Mouse (Mus musculus) gastrocnemius, postnatal 4 days (tissue): Measurements from ENCODE around the gene Rps27a. TPM values are rescaled to one million over a fixed set of nuclear protein-coding genes. Genes with fewer than 3 reads are reported as not detected.
"Not testable (repeated sequence)": the region's sequence is repeated elsewhere in the genome, so short reads cannot be mapped to it uniquely, and the experiment has no call there.

Source experiments
- DNase-seq, 2 experiments: peaks; one replicate each; pipeline ENCODE4 v3.0.0; 2021 to 2022; ENCODE audit warnings: low spot score in 2 of 2, mixed read lengths in 2 of 2
- long read RNA-seq, 2 experiments: library from polyadenylated mRNA; stranded (forward); transcript quantifications; one replicate each; pipeline ENCODE4 v2.0.0; 2021
- total RNA-seq, 2 experiments: library from RNA; stranded (reverse); gene quantifications; 2 replicates each; pipeline ENCODE4 v1.2.3; 2021

Rps27a gene
- total RNA-seq = 1,000 to 10,000 TPM; 1,011 to 1,106 TPM
- long read RNA-seq, experiment 1, transcript Rps27a-202 (6 exons, 791 nt) = major isoform, 184 of 243 reads
- long read RNA-seq, experiment 1, transcript Rps27a-201 (5 exons, 637 nt) = minor isoform, 38 of 243 reads
- long read RNA-seq, experiment 1, partial matches to known transcripts = 1 of 243 reads
- long read RNA-seq, experiment 1, other reads (novel, unspliced or antisense) = 19 of 243 reads
- long read RNA-seq, experiment 2, transcript Rps27a-202 (6 exons, 791 nt) = major isoform, 228 of 284 reads
- long read RNA-seq, experiment 2, transcript Rps27a-201 (5 exons, 637 nt) = minor isoform, 33 of 284 reads
- long read RNA-seq, experiment 2, partial matches to known transcripts = 19 of 284 reads
- long read RNA-seq, experiment 2, other reads (novel, unspliced or antisense) = 1 of 284 reads

DNA sequence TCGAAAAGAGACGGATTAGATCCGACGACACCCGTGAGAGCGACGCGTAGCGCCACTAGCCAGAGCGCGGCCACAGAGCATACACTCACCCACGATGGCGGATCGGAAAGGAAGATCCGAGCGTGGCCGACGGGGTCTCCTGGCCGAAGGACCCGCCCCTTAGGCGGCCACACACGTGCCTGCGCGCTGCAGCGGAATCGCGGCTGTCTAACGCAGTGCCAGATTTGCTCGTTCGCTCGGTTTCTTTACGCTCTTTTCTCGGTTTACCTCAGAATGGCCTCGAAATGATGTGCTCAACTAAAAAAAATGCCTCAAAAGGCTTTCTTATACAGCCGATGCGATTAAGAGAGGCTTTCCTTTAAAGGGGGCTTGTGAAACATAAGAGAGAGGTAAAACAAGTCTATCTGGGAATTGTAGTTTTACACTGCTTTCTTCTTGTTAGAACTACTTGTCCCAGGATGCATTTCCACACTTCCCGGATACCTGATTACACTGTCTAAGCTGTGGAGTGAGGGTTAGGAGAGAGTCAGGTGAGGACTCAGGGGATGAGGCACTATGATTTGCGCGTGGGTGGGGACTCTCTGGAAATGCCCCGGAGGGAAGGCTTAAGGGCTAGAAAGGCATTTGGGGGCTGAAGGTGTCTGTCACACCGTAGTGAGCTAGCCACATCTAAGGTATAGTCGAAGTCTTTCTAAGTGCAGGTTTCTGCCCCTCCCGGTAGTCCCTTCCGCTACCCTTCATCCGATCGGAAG is at the start of gene Rps27a, which contains the start of gene Clhc1:
TSS of gene Rps27a (minus strand) at position 358 of the 752 bp plus-strand sequence.
TSS of gene Clhc1 (plus strand) at position 199 of the 752 bp plus-strand sequence.
- peak; percentile 80 to 97 for DNase-seq

DNA sequence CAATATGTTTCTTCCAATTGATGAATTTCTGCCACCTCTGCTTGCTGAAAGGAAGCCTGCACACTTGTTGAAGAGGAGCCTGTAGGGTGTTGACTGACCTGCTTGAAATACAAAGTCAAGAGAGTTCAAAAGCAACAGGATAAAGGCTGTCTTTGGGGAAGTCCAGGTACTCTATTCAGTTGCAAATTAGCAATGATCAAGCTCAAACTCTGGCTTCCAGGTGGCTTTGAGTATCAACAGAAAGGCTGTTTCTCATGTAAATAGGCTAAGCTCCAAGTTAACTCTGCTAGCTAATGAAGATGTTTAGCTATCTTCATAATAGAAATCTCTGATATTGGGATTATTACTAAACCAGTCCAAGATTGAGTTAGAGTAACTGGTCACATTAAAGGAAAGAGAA is 49.2 kb upstream of the Rps27a start:
- DNase-seq = no peak

DNA sequence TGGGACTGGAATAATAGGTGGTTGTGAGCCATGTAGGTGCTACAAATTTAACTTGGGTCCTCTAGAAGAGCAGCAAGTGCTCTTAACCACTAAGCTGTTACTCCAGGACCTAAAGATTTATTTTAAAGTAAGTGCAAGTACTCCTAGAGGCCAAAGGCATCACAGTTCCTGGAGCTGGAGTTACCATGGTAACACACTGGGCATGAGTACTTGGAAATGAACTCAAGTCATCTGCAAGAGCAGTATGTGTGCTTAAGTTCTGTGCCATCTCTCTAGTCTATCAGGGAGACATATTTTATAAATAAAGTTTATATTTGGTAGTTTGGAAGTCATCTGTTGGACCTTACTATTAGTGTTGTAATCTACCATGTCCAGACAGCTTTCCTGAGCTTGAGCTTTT is 47.3 kb upstream of the Rps27a start:
- DNase-seq = no peak

DNA sequence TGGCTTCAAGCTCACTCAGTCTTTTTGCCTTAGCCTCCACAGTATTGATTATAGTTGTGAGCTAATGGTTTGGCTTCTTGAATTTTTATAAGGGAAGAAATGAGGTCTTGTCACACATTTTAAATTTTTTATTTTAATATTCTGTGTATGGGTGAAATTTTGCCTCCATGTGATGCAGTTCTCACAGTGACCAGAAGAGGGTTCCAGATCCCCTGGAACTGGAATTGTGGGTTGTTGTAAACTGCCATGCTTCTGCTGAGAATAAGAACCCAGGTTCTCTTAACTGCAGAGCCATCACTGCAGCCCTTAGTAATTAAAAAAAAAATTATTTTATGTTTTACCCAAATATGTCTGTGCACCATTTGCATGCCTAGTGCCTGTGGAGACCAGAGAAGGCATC is 31.7 kb upstream of the Rps27a start:
- no peak for DNase-seq

DNA sequence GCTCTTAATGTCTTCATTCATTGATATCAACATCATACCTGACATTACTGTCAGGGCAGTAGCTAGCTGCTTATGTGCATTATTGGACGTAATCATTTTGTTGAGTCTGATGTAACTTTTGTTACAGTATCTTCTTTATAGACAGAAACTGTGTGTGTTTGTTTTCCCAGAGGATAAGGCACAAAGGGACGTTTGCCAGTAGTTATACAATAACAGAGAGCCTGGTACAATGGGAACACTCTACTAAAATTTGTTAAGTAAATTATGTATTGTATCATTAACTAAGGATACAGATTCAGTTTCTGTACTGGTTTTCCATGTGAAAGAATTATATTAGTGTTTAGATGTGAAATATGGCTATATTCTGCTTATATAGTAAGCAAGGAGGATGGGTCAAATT is 24.7 kb upstream of the Rps27a start:
- DNase-seq = no peak

GRCm38 (mm10) chr11:29571536-29571935 is 23.6 kb upstream of the Rps27a start:
- DNase-seq = no peak

DNA sequence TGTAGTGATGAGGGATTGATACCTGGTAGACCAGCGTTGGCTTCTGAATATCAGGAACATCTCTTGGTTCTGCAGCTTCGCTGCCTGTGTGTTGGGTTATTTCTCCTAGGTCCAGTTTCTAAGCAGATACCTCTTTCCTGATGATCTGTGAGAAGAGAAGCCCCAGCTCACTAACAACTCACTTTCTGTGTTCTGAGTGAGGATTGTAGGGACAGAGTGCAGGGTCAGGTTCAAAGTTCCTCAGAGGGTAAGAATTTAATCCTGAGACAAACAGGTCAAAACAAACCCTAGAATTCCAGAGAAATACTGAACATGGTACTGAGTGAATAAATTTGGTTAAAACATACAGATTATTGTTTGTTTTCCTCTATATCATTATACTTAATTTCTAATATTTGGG is 15.5 kb upstream of the Rps27a start:
- DNase-seq = no peak

GRCm38 (mm10) chr11:29560990-29561389 is 13.1 kb upstream of the Rps27a start:
- DNase-seq = no peak

DNA sequence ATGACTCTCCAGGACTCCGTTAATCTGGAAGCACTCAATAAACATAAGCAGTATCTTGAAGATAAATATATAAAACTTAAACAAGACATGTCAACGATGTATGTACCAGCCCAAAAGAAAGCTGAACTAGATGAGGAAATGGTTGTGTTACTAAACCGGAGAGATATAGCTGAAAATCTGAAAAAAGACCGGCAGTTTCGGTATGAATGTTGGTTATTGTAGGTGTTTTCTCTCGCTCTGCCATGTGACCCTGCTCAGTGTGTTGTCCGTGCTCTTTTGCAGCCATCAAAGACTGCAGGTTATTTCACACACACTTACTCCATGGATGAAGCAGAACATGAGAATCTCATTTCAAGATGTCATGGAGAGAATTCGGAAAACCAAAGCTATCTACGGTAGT is 12.5 kb upstream of the Rps27a start:
- no peak for DNase-seq

DNA sequence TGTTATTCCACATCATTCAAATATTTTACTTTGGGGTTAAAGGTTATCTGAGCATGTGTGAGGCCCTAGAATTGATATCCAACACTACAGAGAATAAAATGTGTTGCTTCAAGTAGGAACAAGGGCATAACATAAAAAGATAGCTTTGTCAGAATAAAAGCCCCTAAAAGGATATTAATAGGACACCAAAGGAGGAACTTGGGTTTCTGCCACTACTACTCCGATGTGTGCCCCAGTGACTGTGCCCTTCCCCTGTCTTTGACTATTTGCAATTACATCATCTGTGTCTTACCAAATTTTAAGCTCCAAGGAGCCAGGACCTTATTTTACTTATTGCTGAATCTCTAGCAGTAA is 1.5 kb upstream of the Rps27a start:
- DNase-seq = no peak

DNA sequence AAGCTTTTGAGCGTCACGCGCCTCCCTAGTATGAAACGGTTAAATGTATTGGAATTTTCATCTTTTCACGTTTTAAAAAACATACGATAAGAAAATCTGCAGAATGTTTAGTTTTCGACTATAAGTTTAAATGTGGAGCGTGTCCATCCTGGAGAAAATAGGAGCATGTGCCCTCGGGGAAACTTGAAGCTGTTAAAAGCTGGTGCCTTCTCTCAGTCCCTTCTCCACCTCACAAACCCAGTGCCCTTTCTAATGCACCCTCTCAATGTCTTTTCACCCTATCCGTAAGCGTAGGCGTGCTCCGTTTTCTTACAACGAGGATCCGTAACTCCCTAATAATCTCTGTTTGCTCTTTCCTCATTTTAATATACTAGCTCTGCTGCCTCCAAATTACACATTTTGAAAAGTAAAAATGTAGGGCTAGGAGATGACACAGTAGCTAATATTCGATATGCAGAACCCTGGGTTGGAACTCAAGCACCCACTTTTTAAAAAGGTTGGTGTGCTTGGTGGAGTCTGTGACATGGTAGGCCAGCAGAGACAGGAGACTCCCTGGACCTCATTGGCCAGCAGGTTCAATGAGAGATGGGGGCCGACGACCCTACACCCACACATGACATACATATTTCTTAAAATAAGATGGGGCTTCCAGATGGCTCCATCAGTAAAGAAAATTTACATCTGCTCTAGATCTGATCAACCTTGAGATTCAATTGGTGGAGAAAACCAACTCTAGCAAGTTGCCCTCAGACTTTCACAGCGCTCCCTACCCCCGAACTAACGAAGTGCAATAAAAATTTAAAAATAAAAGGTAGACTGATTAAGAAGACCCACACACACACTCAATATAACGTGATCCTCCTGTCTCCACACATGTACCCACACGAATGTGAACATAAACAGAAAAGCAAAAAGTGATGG is 855 bp upstream of the Rps27a start:
- peak in 1 of 2 experiments; percentile 9 for DNase-seq

GRCm38 (mm10) chr11:29547249-29547751 is 609 bp downstream of the Rps27a start:
- no peak for DNase-seq

DNA sequence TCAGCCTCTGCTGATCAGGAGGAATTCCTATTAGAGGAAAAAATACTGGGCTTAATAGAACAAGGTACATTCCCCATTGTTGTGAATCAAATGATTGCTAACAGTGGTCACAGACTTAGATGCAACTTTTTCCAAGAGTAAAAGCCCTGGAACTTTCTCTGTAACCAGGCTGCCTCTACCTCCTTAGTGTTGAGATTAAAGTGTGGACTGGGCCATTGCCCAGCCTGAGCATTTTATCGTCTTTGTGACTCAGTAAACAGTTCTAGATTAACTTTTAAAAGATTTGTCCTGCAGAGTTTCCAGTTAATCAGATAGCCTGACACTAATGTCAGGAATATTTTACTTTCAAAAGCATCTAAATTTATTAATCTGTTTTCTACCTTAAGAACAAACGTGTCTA is 1.1 kb downstream of the Rps27a start:
- DNase-seq = no peak

DNA sequence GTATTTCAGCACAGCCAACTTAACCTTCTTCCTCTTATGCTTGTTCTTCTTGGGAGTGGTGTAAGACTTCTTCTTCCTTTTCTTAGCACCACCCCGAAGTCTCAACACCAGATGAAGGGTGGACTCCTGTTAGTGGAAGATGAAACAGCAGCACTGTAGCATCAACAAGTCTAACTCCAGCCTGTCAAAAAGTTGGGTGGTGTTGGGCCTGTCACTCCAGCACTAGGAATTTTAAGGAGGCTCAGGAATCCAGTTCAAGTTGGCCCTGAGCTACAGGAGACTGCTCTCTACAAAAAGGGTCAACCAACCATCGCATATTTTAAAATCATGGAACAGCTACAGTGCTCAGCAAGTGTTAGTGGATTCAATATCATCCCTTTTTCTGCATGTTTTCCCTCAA is 1.6 kb downstream of the Rps27a start:
- not testable (repeated sequence) for DNase-seq

- not testable (repeated sequence) for DNase-seq
Observed at GRCm38 (mm10) chr11:29545150-29545752, 2.7 kb downstream of the Rps27a start.

DNA sequence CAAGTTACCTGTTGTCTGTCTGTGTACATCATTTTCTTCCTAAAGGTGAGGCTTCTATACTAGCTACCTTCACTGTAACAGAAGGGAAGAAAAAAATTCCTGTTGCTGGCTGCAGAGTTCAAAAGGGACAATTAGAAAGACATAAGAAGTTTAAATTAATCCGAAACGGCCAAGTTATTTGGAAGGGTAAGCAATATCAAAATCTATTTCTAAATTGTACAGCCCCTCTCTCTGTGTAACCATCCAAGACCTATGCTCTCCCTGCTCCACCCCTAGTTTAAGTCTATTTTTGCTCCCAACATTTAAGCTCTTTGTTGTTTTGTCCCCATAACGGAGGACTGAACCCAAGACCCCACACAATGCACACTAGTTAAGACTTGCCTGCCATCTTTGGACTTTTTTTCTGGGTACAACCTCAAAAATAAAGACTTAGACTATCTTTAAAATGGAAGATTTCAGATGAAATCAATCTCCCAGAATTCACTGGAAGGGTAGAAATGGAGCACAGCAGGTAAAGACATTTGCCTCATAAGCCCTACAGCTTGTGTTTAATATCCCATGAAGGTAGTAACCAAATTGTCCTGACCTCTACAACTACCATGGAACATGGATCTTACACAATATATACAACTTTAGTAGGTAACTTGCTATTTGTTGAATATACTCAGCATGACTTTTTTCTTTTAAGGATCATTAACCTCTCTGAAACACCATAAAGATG is 3.5 kb downstream of the Rps27a start:
- no peak for DNase-seq

GRCm38 (mm10) chr11:29538201-29538600 is 9.7 kb downstream of the Rps27a start:
- DNase-seq = no peak

DNA sequence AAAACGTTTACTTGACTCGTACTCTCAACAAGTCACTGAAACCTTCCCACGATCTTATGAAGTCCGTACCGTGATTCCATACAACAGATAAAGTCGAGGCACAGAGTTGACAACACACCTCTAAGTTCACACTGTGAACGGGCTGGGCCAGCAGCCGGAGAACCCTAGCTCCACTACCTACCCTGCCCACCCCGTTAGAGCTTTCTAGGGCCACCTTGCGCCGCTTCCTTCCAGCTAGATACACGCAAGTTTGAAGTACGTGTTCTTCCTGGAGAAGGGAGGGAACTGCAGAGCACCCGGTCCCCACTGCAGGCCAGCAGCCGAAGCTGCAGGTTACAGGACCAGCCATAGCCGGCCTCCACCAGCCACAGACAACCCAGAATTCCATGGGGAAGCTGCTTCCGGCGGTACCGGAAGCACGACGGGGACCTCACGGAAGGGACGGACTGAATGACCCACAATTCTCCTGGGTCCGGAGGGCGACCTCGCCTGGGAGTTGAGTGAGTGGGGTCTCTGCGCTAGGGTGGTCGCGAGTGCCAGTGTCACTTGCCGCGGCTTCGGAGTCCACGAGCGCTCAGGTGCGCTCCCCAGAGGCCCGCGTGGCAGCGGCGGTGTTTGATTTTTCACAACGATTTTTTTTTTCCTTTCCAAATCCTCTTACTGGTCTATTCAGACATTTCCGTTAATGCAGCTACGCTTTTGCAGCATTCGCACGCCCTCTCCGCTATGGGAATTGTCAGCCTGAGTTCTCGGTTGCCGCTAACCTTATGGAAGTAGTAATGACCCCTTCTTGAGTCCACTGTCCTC is 21.7 kb downstream of the Rps27a start, which contains the start of gene Mtif2:
TSS of gene Mtif2 (plus strand) at position 421 of the 807 bp plus-strand sequence.
- peak; percentile 66 to 77 for DNase-seq
